Mouse (Mus musculus): ENCODE data around the gene Eif3a.

Gene Eif3a

GRCm38 (mm10) chr19:60790551-60791161 lies at the start of gene Eif3a:
Gene Eif3a (minus strand): TSS chr19:60790658.
- DNase-seq = peak; percentile 94

- peak; percentile 20 for DNase-seq
Measured at GRCm38 (mm10) chr19:60837747-60838146, 47.3 kb upstream of the Eif3a start.

- no peak for DNase-seq
Measured at GRCm38 (mm10) chr19:60818677-60819076, 28.2 kb upstream of the Eif3a start.

GRCm38 (mm10) chr19:60813133-60813532 lies 22.7 kb upstream of the Eif3a start:
- no peak for DNase-seq

GRCm38 (mm10) chr19:60812036-60812389 lies 21.6 kb upstream of the Eif3a start:
- DNase-seq = no peak

GRCm38 (mm10) chr19:60811098-60812035 lies 20.9 kb upstream of the Eif3a start, which contains the start of gene Fam45a:
Gene Fam45a (plus strand): TSS chr19:60811585.
- DNase-seq = peak; percentile 93

GRCm38 (mm10) chr19:60809927-60810326 lies 19.5 kb upstream of the Eif3a start:
- DNase-seq = no peak

GRCm38 (mm10) chr19:60804903-60805302 lies 14.4 kb upstream of the Eif3a start:
- DNase-seq = no peak

- DNase-seq = no peak
Measured at GRCm38 (mm10) chr19:60799867-60800569, 9.6 kb upstream of the Eif3a start.

GRCm38 (mm10) chr19:60797415-60797814 lies 7.0 kb upstream of the Eif3a start:
- DNase-seq = no peak

- DNase-seq = peak; percentile 41
Measured at GRCm38 (mm10) chr19:60795244-60795643, 4.8 kb upstream of the Eif3a start.

GRCm38 (mm10) chr19:60793170-60793707 lies 2.8 kb upstream of the Eif3a start:
- DNase-seq = no peak

- DNase-seq = no peak
Measured at GRCm38 (mm10) chr19:60791164-60791563, 706 bp upstream of the Eif3a start.

GRCm38 (mm10) chr19:60789919-60790506 lies 445 bp downstream of the Eif3a start:
- DNase-seq = no peak

GRCm38 (mm10) chr19:60789452-60789851 lies 1.0 kb downstream of the Eif3a start:
- no peak for DNase-seq

- DNase-seq = no peak
Measured at GRCm38 (mm10) chr19:60788214-60788960, 2.1 kb downstream of the Eif3a start.

GRCm38 (mm10) chr19:60787465-60788150 lies 2.9 kb downstream of the Eif3a start:
- DNase-seq = no peak

- DNase-seq = no peak
Measured at GRCm38 (mm10) chr19:60784712-60785111, 5.7 kb downstream of the Eif3a start.

- no peak for DNase-seq
Measured at GRCm38 (mm10) chr19:60782034-60782433, 8.4 kb downstream of the Eif3a start.

GRCm38 (mm10) chr19:60773366-60773765 lies 17.1 kb downstream of the Eif3a start:
- DNase-seq = no peak
